Mouse (Mus musculus) heart, postnatal 0 days (tissue): ENCODE results near the gene Ceacam15.

ENCODE experiments used
- CTCF ChIP-seq: IDR thresholded peaks from 2 replicates; pipeline ENCODE4 v1.5.1; 2016; ENCODE audit warnings: antibody characterized with exemption, control low read depth, low read depth
- EP300 ChIP-seq: IDR thresholded peaks from 2 replicates; pipeline ENCODE4 v1.6.1; 2016; ENCODE audit warnings: antibody characterized with exemption, low read depth

DNA sequence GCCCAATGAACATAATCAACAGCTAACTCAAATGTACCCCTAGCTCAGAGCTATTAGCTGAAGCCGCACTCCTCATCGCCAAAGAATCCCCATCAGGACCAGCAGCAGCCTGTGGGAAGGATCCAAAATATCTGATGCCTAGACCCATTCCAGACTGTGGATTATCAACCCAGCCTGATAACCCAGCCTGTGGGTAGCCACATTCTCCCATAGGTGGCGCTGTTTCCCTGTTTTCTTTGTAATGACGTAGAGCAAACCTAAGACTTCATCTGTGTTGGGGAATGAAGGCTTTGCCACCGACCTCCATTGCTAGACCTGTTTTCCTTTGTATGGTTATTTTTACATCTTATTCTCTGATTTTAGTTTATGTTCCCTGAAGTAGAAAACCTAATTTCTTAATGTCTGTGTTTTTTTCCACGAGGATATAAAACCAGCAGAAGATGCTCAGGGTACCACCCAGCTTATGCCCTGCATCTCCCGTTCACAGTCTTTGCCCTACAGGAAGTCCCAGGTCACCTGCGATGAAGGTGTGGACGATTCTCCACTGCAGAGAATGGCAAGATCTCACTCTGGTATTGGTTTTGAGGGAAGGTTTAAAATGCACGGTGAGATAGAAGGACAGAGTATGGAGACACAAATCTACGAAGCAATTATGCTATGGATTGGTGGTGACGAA lies 47.3 kb downstream of the Ceacam15 start:
- TF ChIP-seq CTCF = peak; percentile 94
- TF ChIP-seq EP300 = no peak
